ENCODE assay signal across 8 mouse cellular contexts in the genomic region with DNA sequence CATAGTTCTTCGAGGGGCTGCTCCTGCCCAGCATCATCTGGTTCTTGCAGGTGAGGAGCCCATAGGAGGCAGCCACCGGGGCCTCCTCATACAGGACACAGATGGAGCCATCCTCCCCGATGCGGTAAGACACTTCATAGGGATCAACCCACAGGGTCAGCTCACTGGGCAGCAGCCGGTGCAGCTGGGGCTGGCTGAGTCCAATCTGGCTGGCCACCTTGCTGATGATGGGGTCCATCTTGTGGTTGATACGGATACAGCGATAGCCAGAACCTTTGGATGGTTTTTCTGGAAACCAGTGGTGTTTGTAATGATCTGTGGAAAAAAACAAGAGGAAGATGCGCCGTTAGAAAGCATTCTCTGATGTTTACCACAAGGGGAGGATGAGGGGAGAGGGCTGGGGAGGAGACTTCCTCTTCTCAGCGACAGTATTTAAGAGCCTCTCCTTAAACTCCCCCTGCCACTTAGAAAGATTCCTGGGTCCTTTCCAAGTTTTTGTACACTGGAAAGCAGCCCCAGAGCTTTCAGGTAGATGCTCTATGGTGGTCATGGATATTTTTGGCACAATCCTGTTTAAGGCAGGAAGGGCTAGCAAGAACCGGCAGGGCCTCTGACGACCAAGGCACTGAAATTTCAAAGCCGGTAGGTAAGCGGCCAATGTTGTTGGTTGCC. TPM values are rescaled to one million over a fixed set of nuclear protein-coding genes. Genes with fewer than 3 reads are reported as not detected.
DNase-seq lines count a peak whose midpoint lies in the region; ATAC-seq and TF ChIP-seq lines count a peak whose summit lies in the region.

No protein-coding gene starts in this region.

- H3K4me1 ChIP-seq in forebrain, embryonic 11.5 days (replicated peaks; ENCODE audit: control insufficient read depth, insufficient read depth, low read length), result peaks cover 12% of the 10 kb centered on the region
- H3K4me1 ChIP-seq in intestine, embryonic 16.5 days (ENCODE audit: control insufficient read depth, insufficient read depth, low read length), result peaks cover 34% of the 10 kb centered on the region
- H3K4me1 ChIP-seq in lung, embryonic 16.5 days (replicated peaks; ENCODE audit: control insufficient read depth, insufficient read depth, low read length), result peaks cover 53% of the 10 kb centered on the region
- H3K4me1 ChIP-seq in small intestine, adult 2 months (ENCODE audit: control insufficient read depth, insufficient read depth, insufficient read length, low read length), result peaks cover 26% of the 10 kb centered on the region

- TF ChIP-seq CTCF in small intestine, adult 2 months (IDR thresholded peaks at IDR 0.05; ENCODE audit: extremely low read depth, insufficient read length, insufficient replicate concordance, low read depth, low read length), result 0 out of 2 replicates have a peak, but pooled peaks have one; percentile 15

- 34% methylated on average over 14 of the region's 14 CpGs for WGBS in forebrain, embryonic 11.5 days
- WGBS in intestine, embryonic 16.5 days, result 35% methylated on average over 14 of the region's 14 CpGs
- WGBS in lung, embryonic 16.5 days, result 17% methylated on average over 14 of the region's 14 CpGs
- WGBS in small intestine, adult 2 months, result 17% methylated on average over 14 of the region's 14 CpGs

- peak overlapping the region; percentile 61 for H3K4me2 ChIP-seq in forebrain, embryonic 11.5 days (ENCODE audit: low read depth, low read length, severe bottlenecking)
- H3K4me2 ChIP-seq in intestine, embryonic 16.5 days (ENCODE audit: low read depth, low read length), result peak overlapping the region; percentile 78
- H3K4me2 ChIP-seq in lung, embryonic 16.5 days (ENCODE audit: low read depth, low read length), result peak overlapping the region; percentile 65

- TF ChIP-seq POLR2A in small intestine, adult 2 months (IDR thresholded peaks at IDR 0.05; ENCODE audit: low read depth, low read length), result no peak

- H3K9me3 ChIP-seq in forebrain, embryonic 11.5 days (ENCODE audit: control insufficient read depth, low read length), result no peaks in the 10 kb centered on the region
- H3K9me3 ChIP-seq in intestine, embryonic 16.5 days (ENCODE audit: control insufficient read depth, low read length), result no peaks in the 10 kb centered on the region
- H3K9me3 ChIP-seq in lung, embryonic 16.5 days (ENCODE audit: control insufficient read depth, low read length), result no peaks in the 10 kb centered on the region

- peak overlapping the region; percentile 73 for H3K27ac ChIP-seq in forebrain, embryonic 11.5 days (ENCODE audit: low read depth, low read length)
- peak overlapping the region; percentile 70 for H3K27ac ChIP-seq in intestine, embryonic 16.5 days (ENCODE audit: low read length)
- peak overlapping the region; percentile 77 for H3K27ac ChIP-seq in lung, embryonic 16.5 days (ENCODE audit: low read length)
- H3K27ac ChIP-seq in small intestine, adult 2 months (ENCODE audit: insufficient read depth, low read depth, low read length), result peak overlapping the region; percentile 68

- no peaks in the 10 kb centered on the region for H3K27me3 ChIP-seq in forebrain, embryonic 11.5 days (ENCODE audit: control insufficient read depth, insufficient read depth, low read length)
- no peaks in the 10 kb centered on the region for H3K27me3 ChIP-seq in intestine, embryonic 16.5 days (replicated peaks; ENCODE audit: control insufficient read depth, insufficient read depth, low read length)
- no peaks in the 10 kb centered on the region for H3K27me3 ChIP-seq in lung, embryonic 16.5 days (ENCODE audit: control insufficient read depth, insufficient read depth, low read depth, low read length)
- H3K27me3 ChIP-seq in small intestine, adult 2 months (ENCODE audit: control insufficient read depth, insufficient read depth, low read length), result no peaks in the 10 kb centered on the region

- intact Hi-C loops in gastrocnemius, postnatal 14 days (cut with DNase I; ENCODE audit: low total_unique reads), result no loop called here

- peak; percentile 61 for DNase-seq in gastrocnemius, postnatal 14 days
- DNase-seq in gastrocnemius, adult 18-20 months (ENCODE audit: low spot score), result no peak
- peak; percentile 54 for DNase-seq in T-cell, adult 2 months (ENCODE audit: low spot score)
- peak; percentile 70 for DNase-seq in forebrain, embryonic 11.5 days (ENCODE audit: low spot score)
- DNase-seq in left cerebral cortex, adult 11 months (ENCODE audit: low spot score), result no peak

- peak overlapping the region; percentile 86 for H3K9ac ChIP-seq in forebrain, embryonic 11.5 days (ENCODE audit: low read length)
- peak overlapping the region; percentile 82 for H3K9ac ChIP-seq in intestine, embryonic 16.5 days (ENCODE audit: low read depth, low read length)
- peak overlapping the region; percentile 88 for H3K9ac ChIP-seq in lung, embryonic 16.5 days (ENCODE audit: low read length)

- H3K36me3 ChIP-seq in forebrain, embryonic 11.5 days (ENCODE audit: control insufficient read depth, insufficient read depth, low read length), result peaks cover 6% of the 10 kb centered on the region; the same call in 1 of the 2 replicates
- H3K36me3 ChIP-seq in intestine, embryonic 16.5 days (ENCODE audit: control insufficient read depth, insufficient read depth, low read length), result no peaks in the 10 kb centered on the region
- peaks cover 20% of the 10 kb centered on the region for H3K36me3 ChIP-seq in lung, embryonic 16.5 days (ENCODE audit: control insufficient read depth, insufficient read depth, low read length)
- H3K36me3 ChIP-seq in small intestine, adult 2 months (ENCODE audit: control insufficient read depth, insufficient read depth, low read length), result peaks cover 30% of the 10 kb centered on the region

- peak overlapping the region; percentile 74 for H3K4me3 ChIP-seq in forebrain, embryonic 11.5 days (ENCODE audit: low read depth, low read length)
- peak overlapping the region; percentile 73 for H3K4me3 ChIP-seq in intestine, embryonic 16.5 days (ENCODE audit: low read length)
- H3K4me3 ChIP-seq in lung, embryonic 16.5 days (ENCODE audit: low read length), result peak overlapping the region; percentile 80
- H3K4me3 ChIP-seq in small intestine, adult 2 months (ENCODE audit: low read depth, low read length), result peak overlapping the region; percentile 70

- ATAC-seq in forebrain, embryonic 11.5 days (replicated peaks; ENCODE audit: low FRiP score), result no peak
- ATAC-seq in intestine, embryonic 16.5 days, result no peak
- ATAC-seq in lung, embryonic 16.5 days (ENCODE audit: low read depth), result no peak

RNA-seq across cellular contexts. Expression of gene Btg2, which starts 1.4 kb away (rescaled TPM):
- 10 to 100 TPM; 19.7 to 44.2 TPM for total RNA-seq in gastrocnemius, postnatal 14 days (2021)
- 10 to 100 TPM; 41.2 to 63.7 TPM for total RNA-seq in gastrocnemius, adult 18-20 months (2021)
- 110 TPM in 2 replicates for polyA plus RNA-seq in forebrain, embryonic 11.5 days (2014; fragmentation: Nextera tagmentation; extraction: Ambion mirVana)
- 42.9 and 43.2 TPM in 2 replicates for polyA plus RNA-seq in intestine, embryonic 16.5 days (2015; fragmentation: Nextera tagmentation; extraction: Ambion mirVana)
- polyA plus RNA-seq in lung, embryonic 16.5 days (2015; fragmentation: Nextera tagmentation; extraction: Ambion mirVana), result 130 and 135 TPM in 2 replicates
- 18.0 and 73.7 TPM in 2 replicates for polyA plus RNA-seq in small intestine, adult 2 months (2012; rRNA removed)

RNA-seq across cellular contexts. Expression of gene Chit1, which starts 33.5 kb away (rescaled TPM):
- not detected for total RNA-seq in gastrocnemius, postnatal 14 days (2021)
- not detected for total RNA-seq in gastrocnemius, adult 18-20 months (2021)
- not detected in 2 replicates for polyA plus RNA-seq in forebrain, embryonic 11.5 days (2014; fragmentation: Nextera tagmentation; extraction: Ambion mirVana)
- polyA plus RNA-seq in intestine, embryonic 16.5 days (2015; fragmentation: Nextera tagmentation; extraction: Ambion mirVana), result not detected in 2 replicates
- 0.09 and 0.24 TPM in 2 replicates for polyA plus RNA-seq in lung, embryonic 16.5 days (2015; fragmentation: Nextera tagmentation; extraction: Ambion mirVana)
- 1.6 TPM in 1 of 2 replicates, not detected in the other for polyA plus RNA-seq in small intestine, adult 2 months (2012; rRNA removed)

RNA-seq across cellular contexts. Expression of gene Fmod, which starts 40.5 kb away (rescaled TPM):
- total RNA-seq in gastrocnemius, postnatal 14 days (2021), result 100 to 1,000 TPM; 197 to 203 TPM
- total RNA-seq in gastrocnemius, adult 18-20 months (2021), result 100 to 1,000 TPM in 1 of 2 experiments, 10 to 100 TPM in 1; 41.0 to 107 TPM
- 2.2 and 3.6 TPM in 2 replicates for polyA plus RNA-seq in forebrain, embryonic 11.5 days (2014; fragmentation: Nextera tagmentation; extraction: Ambion mirVana)
- 8.7 and 8.8 TPM in 2 replicates for polyA plus RNA-seq in intestine, embryonic 16.5 days (2015; fragmentation: Nextera tagmentation; extraction: Ambion mirVana)
- 159 and 191 TPM in 2 replicates for polyA plus RNA-seq in lung, embryonic 16.5 days (2015; fragmentation: Nextera tagmentation; extraction: Ambion mirVana)
- 0.48 and 0.86 TPM in 2 replicates for polyA plus RNA-seq in small intestine, adult 2 months (2012; rRNA removed)

Comparison
In these comparisons a context has a peak if more than half of its experiments do, and no peak if none do; other contexts are left out.
1. DNase-seq: peak in gastrocnemius, postnatal 14 days (single experiment), T-cell, adult 2 months (single experiment) and forebrain, embryonic 11.5 days (single experiment); none in gastrocnemius, adult 18-20 months (single experiment) and left cerebral cortex, adult 11 months (single experiment).
2. RNA of gene Fmod, which starts 40.5 kb away (polyA plus RNA-seq): 159 to 191 TPM in lung, embryonic 16.5 days; 8.7 to 8.8 TPM in intestine, embryonic 16.5 days, 2.2 to 3.6 TPM in forebrain, embryonic 11.5 days and 0.48 to 0.86 TPM in small intestine, adult 2 months; every median in the first group is over 10 times any median in the second.
3. Peak in every context shown above with its lines, with median percentiles within 50 percentile points of each other: H3K27ac ChIP-seq, H3K4me2 ChIP-seq, H3K4me3 ChIP-seq and H3K9ac ChIP-seq.